Mouse (Mus musculus): ENCODE data around the gene Rapgef3. TPM values are rescaled to one million over a fixed set of nuclear protein-coding genes. Genes with fewer than 3 reads are reported as not detected.

Rapgef3 gene
- polyA plus RNA-seq, 1 experiment from 2014 or later = 20.8 TPM

- no peak overlapping the region for H3K9ac ChIP-seq (ENCODE audit: low read length)
- WGBS = 25% methylated on average over 6 of the region's 6 CpGs
- no peak for ATAC-seq (ENCODE audit: low read depth)
- no peak overlapping the region for H3K4me3 ChIP-seq (ENCODE audit: low read length)
- no peaks in the 10 kb centered on the region for H3K9me3 ChIP-seq (ENCODE audit: control insufficient read depth, low read length)
- no peak overlapping the region for H3K4me2 ChIP-seq (ENCODE audit: low read depth, low read length)
- H3K27me3 ChIP-seq (ENCODE audit: control insufficient read depth, insufficient read depth, low read depth, low read length) = no peaks in the 10 kb centered on the region
- no peaks in the 10 kb centered on the region for H3K36me3 ChIP-seq (ENCODE audit: control insufficient read depth, insufficient read depth, low read length)
- no peak overlapping the region for H3K27ac ChIP-seq (ENCODE audit: low read length)
- H3K4me1 ChIP-seq (replicated peaks; ENCODE audit: control insufficient read depth, insufficient read depth, low read length) = peaks cover 14% of the 10 kb centered on the region
Measured at GRCm38 (mm10) chr15:97754476-97754875, 13.3 kb downstream of the Rapgef3 start.

DNA sequence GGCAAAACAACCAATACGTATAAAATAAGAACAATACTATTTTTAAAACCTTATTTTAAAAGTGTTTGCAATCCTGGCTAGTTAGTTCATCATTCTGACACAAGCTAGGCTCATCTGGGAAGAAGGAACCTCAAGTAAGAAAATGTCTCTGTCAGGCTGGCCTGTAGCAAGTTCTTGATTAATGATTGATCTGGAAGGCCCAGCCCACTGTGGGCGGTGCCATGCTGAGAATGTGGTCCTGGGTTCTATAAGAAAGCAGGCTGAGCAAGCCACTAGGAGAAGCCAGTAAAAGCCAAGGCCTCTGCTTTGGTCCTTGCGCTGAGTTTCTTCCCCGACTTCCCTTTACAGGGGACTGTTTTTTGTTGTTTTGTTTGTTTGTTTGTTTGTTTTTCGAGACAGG is 15.3 kb downstream of the Rapgef3 start:
- H3K27ac ChIP-seq (ENCODE audit: low read length) = no peak overlapping the region
- H3K4me2 ChIP-seq (ENCODE audit: low read depth, low read length) = no peak overlapping the region
- H3K9ac ChIP-seq (ENCODE audit: low read length) = no peak overlapping the region
- peaks cover 14% of the 10 kb centered on the region for H3K4me1 ChIP-seq (replicated peaks; ENCODE audit: control insufficient read depth, insufficient read depth, low read length)
- WGBS = 83% methylated on average over 5 of the region's 5 CpGs
- no peaks in the 10 kb centered on the region for H3K36me3 ChIP-seq (ENCODE audit: control insufficient read depth, insufficient read depth, low read length)
- no peak for ATAC-seq (ENCODE audit: low read depth)
- no peak overlapping the region for H3K4me3 ChIP-seq (ENCODE audit: low read length)
- no peaks in the 10 kb centered on the region for H3K27me3 ChIP-seq (ENCODE audit: control insufficient read depth, insufficient read depth, low read depth, low read length)
- no peaks in the 10 kb centered on the region for H3K9me3 ChIP-seq (ENCODE audit: control insufficient read depth, low read length)

DNA sequence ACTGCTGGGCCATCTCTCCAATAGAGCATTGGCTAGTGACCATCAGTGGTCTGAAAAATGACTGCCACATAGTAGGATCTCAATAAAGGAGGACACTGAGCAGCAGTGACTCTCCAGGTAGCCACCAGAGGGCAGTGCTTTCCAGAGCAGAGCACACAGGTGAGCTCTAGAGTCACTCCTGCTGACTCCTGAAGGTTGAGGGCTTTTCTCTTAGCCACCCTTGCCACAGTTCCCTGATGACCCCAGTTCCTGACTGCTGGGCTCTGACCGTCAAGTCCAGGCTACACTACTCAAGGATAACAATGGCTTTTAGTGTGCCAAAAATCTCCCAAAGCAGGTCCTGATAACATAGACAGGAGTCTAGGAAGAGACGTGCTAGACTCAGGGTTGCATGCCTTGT is 16.1 kb downstream of the Rapgef3 start:
- Histone ChIP-seq H3K9me3 (ENCODE audit: control insufficient read depth, low read length) (no peaks in the 10 kb centered on the region), H3K27ac (ENCODE audit: low read length) (no peak overlapping the region; the same call in 1 of the 2 replicates), H3K9ac (ENCODE audit: low read length) (no peak overlapping the region), H3K4me1 (replicated peaks; ENCODE audit: control insufficient read depth, insufficient read depth, low read length) (peaks cover 14% of the 10 kb centered on the region), H3K4me2 (ENCODE audit: low read depth, low read length) (no peak overlapping the region), H3K27me3 (ENCODE audit: control insufficient read depth, insufficient read depth, low read depth, low read length) (no peaks in the 10 kb centered on the region), H3K36me3 (ENCODE audit: control insufficient read depth, insufficient read depth, low read length) (peaks cover 1% of the 10 kb centered on the region; the same call in 1 of the 2 replicates), H3K4me3 (ENCODE audit: low read length) (no peak overlapping the region)
- ATAC-seq (ENCODE audit: low read depth) = no peak
- WGBS = 60% methylated on average over 2 of the region's 2 CpGs

GRCm38 (mm10) chr15:97750697-97751096 is 17.1 kb downstream of the Rapgef3 start:
- Histone ChIP-seq H3K27me3 (ENCODE audit: control insufficient read depth, insufficient read depth, low read depth, low read length) (no peaks in the 10 kb centered on the region), H3K36me3 (ENCODE audit: control insufficient read depth, insufficient read depth, low read length) (peaks cover 3% of the 10 kb centered on the region; the same call in 1 of the 2 replicates), H3K27ac (ENCODE audit: low read length) (peak overlapping the region; percentile 33), H3K9ac (ENCODE audit: low read length) (peak overlapping the region; percentile 8), H3K9me3 (ENCODE audit: control insufficient read depth, low read length) (no peaks in the 10 kb centered on the region), H3K4me3 (ENCODE audit: low read length) (no peak overlapping the region), H3K4me2 (ENCODE audit: low read depth, low read length) (peak overlapping the region; percentile 29), H3K4me1 (replicated peaks; ENCODE audit: control insufficient read depth, insufficient read depth, low read length) (peaks cover 14% of the 10 kb centered on the region)
- peak; percentile 96 for ATAC-seq (ENCODE audit: low read depth)
- WGBS = 5% methylated on average over 12 of the region's 12 CpGs

DNA sequence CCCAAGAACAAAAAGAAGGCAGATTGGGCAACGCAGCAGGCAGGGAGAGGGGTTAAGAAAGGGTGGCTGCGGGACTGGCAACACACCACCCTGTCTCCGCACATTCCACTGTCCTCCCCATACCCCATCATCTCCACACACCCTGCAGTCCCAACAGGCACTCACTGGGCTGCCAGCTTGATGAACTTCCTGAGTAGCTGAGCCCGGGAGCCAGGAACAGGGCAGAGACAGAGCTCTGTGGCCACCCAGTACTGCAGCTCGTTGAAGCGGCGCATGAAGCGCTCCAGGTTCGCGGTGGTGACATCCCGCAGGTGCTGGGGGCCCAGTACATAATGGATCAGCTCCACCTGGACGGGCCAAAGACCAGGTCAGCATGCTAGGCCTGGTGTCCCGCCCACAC is 17.9 kb downstream of the Rapgef3 start:
- no peak overlapping the region for H3K4me2 ChIP-seq (ENCODE audit: low read depth, low read length)
- 77% methylated on average over 13 of the region's 13 CpGs for WGBS
- H3K27me3 ChIP-seq (ENCODE audit: control insufficient read depth, insufficient read depth, low read depth, low read length) = no peaks in the 10 kb centered on the region
- H3K27ac ChIP-seq (ENCODE audit: low read length) = peak overlapping the region; percentile 33
- H3K4me1 ChIP-seq (replicated peaks; ENCODE audit: control insufficient read depth, insufficient read depth, low read length) = peaks cover 14% of the 10 kb centered on the region
- H3K4me3 ChIP-seq (ENCODE audit: low read length) = no peak overlapping the region
- H3K9me3 ChIP-seq (ENCODE audit: control insufficient read depth, low read length) = no peaks in the 10 kb centered on the region
- peaks cover 3% of the 10 kb centered on the region; the same call in 1 of the 2 replicates for H3K36me3 ChIP-seq (ENCODE audit: control insufficient read depth, insufficient read depth, low read length)
- peak overlapping the region; percentile 8; the same call in 1 of the 2 replicates for H3K9ac ChIP-seq (ENCODE audit: low read length)
- ATAC-seq (ENCODE audit: low read depth) = no peak

DNA sequence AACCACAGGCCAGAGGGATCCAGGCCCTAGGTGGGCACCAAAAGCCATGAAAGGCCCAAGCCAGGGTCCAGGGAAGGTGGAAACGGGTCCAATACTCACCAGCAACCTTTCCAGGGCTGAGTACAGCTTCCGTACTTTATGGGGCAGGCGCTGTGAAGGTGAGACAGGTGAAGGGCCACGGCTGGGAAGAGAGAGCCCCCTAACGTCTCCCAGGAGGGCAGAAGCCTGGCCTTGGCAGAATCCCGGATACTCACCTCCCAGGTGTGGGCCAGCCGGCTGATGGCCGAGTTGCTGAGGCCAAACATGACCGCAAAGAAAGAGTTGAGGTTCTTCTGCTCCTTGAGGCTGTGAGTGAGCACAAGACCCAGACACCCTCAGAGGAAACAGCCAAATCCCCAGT is 18.4 kb downstream of the Rapgef3 start:
- H3K27me3 ChIP-seq (ENCODE audit: control insufficient read depth, insufficient read depth, low read depth, low read length) = no peaks in the 10 kb centered on the region
- H3K9ac ChIP-seq (ENCODE audit: low read length) = no peak overlapping the region; the same call in 1 of the 2 replicates
- H3K27ac ChIP-seq (ENCODE audit: low read length) = no peak overlapping the region
- no peak overlapping the region for H3K4me3 ChIP-seq (ENCODE audit: low read length)
- peaks cover 3% of the 10 kb centered on the region; the same call in 1 of the 2 replicates for H3K36me3 ChIP-seq (ENCODE audit: control insufficient read depth, insufficient read depth, low read length)
- H3K9me3 ChIP-seq (ENCODE audit: control insufficient read depth, low read length) = no peaks in the 10 kb centered on the region
- H3K4me1 ChIP-seq (replicated peaks; ENCODE audit: control insufficient read depth, insufficient read depth, low read length) = peaks cover 14% of the 10 kb centered on the region
- WGBS = 89% methylated on average over 9 of the region's 9 CpGs
- no peak overlapping the region for H3K4me2 ChIP-seq (ENCODE audit: low read depth, low read length)
- ATAC-seq (ENCODE audit: low read depth) = no peak

DNA sequence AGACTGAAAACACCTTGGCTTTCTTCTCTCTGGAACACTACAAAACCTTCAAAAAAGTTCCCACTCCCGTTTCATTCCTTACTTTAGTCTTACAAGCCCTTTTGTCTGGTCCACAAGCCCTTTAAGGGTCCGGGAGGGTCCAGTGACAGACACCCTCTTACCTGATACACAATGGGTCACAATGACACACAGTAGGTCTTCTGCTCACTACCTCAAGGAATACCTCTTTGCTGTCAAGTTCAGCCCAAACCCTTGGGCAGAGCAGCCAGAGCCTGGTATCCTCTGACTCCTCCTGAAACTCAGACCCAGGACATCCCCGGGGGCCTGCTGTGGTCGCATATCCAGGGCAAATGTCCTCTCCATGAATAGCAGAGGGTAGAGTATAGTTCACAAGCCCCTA is 18.8 kb downstream of the Rapgef3 start:
- peaks cover 14% of the 10 kb centered on the region for H3K4me1 ChIP-seq (replicated peaks; ENCODE audit: control insufficient read depth, insufficient read depth, low read length)
- no peaks in the 10 kb centered on the region for H3K27me3 ChIP-seq (ENCODE audit: control insufficient read depth, insufficient read depth, low read depth, low read length)
- peaks cover 3% of the 10 kb centered on the region; the same call in 1 of the 2 replicates for H3K36me3 ChIP-seq (ENCODE audit: control insufficient read depth, insufficient read depth, low read length)
- no peak for ATAC-seq (ENCODE audit: low read depth)
- 91% methylated on average over 4 of the region's 4 CpGs for WGBS
- H3K4me3 ChIP-seq (ENCODE audit: low read length) = no peak overlapping the region
- no peak overlapping the region for H3K9ac ChIP-seq (ENCODE audit: low read length)
- H3K4me2 ChIP-seq (ENCODE audit: low read depth, low read length) = no peak overlapping the region
- H3K9me3 ChIP-seq (ENCODE audit: control insufficient read depth, low read length) = no peaks in the 10 kb centered on the region
- H3K27ac ChIP-seq (ENCODE audit: low read length) = no peak overlapping the region

GRCm38 (mm10) chr15:97748309-97748708 is 19.5 kb downstream of the Rapgef3 start:
- Histone ChIP-seq H3K27ac (ENCODE audit: low read length) (no peak overlapping the region), H3K4me3 (ENCODE audit: low read length) (no peak overlapping the region), H3K27me3 (ENCODE audit: control insufficient read depth, insufficient read depth, low read depth, low read length) (no peaks in the 10 kb centered on the region), H3K36me3 (ENCODE audit: control insufficient read depth, insufficient read depth, low read length) (peaks cover 3% of the 10 kb centered on the region; the same call in 1 of the 2 replicates), H3K9me3 (ENCODE audit: control insufficient read depth, low read length) (no peaks in the 10 kb centered on the region), H3K4me1 (replicated peaks; ENCODE audit: control insufficient read depth, insufficient read depth, low read length) (peaks cover 14% of the 10 kb centered on the region), H3K9ac (ENCODE audit: low read length) (no peak overlapping the region), H3K4me2 (ENCODE audit: low read depth, low read length) (no peak overlapping the region)
- ATAC-seq (ENCODE audit: low read depth) = no peak
- 58% methylated on average over 10 of the region's 10 CpGs for WGBS

DNA sequence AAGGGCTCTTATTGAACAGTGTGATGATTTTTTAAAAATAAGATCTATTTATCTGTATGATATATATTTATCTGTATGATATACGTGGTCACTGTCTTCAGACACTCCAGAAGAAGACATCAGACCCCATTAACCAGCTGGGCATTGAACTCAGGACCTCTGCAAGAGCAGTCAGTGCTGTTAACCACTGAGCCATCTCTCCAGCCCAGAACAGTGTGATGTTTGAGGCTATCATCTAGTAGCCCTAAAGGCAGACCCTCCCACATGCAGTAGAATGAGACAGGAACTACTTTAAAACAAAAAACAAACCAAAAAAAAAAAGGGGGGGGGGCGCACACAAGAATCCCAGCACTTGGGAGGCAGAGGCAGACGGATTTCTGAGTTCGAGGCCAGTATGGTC is 20.3 kb downstream of the Rapgef3 start:
- H3K4me2 ChIP-seq (ENCODE audit: low read depth, low read length) = no peak overlapping the region
- ATAC-seq (ENCODE audit: low read depth) = no peak
- WGBS = 82% methylated on average over 4 of the region's 4 CpGs
- peaks cover 3% of the 10 kb centered on the region; the same call in 1 of the 2 replicates for H3K36me3 ChIP-seq (ENCODE audit: control insufficient read depth, insufficient read depth, low read length)
- no peaks in the 10 kb centered on the region for H3K27me3 ChIP-seq (ENCODE audit: control insufficient read depth, insufficient read depth, low read depth, low read length)
- no peak overlapping the region for H3K27ac ChIP-seq (ENCODE audit: low read length)
- H3K9ac ChIP-seq (ENCODE audit: low read length) = no peak overlapping the region
- peaks cover 14% of the 10 kb centered on the region for H3K4me1 ChIP-seq (replicated peaks; ENCODE audit: control insufficient read depth, insufficient read depth, low read length)
- H3K9me3 ChIP-seq (ENCODE audit: control insufficient read depth, low read length) = no peaks in the 10 kb centered on the region
- no peak overlapping the region for H3K4me3 ChIP-seq (ENCODE audit: low read length)

DNA sequence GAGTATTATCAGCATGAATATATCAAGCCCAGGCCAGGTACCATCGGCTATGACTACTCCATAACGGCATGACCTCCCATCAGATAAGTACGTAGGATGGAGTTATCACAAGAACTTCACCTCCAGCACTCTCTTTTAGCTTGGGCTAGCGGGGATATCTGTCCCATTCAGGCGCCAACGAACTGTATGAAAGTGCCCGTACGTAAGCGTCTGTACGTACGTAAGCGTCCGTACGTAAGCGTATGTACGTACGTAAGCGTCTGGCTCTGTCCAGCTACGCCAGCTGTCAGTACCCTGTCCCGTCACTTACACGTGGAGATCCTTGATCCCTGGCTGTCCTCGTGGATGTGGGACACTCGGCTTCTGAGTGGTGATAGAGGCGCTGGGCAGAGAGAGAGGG is 21.0 kb downstream of the Rapgef3 start:
- H3K9me3 ChIP-seq (ENCODE audit: control insufficient read depth, low read length) = no peaks in the 10 kb centered on the region
- no peak overlapping the region for H3K4me3 ChIP-seq (ENCODE audit: low read length)
- peaks cover 14% of the 10 kb centered on the region for H3K4me1 ChIP-seq (replicated peaks; ENCODE audit: control insufficient read depth, insufficient read depth, low read length)
- 87% methylated on average over 24 of the region's 24 CpGs for WGBS
- H3K27me3 ChIP-seq (ENCODE audit: control insufficient read depth, insufficient read depth, low read depth, low read length) = no peaks in the 10 kb centered on the region
- H3K4me2 ChIP-seq (ENCODE audit: low read depth, low read length) = no peak overlapping the region
- H3K36me3 ChIP-seq (ENCODE audit: control insufficient read depth, insufficient read depth, low read length) = peaks cover 3% of the 10 kb centered on the region; the same call in 1 of the 2 replicates
- ATAC-seq (ENCODE audit: low read depth) = no peak
- H3K9ac ChIP-seq (ENCODE audit: low read length) = no peak overlapping the region
- no peak overlapping the region for H3K27ac ChIP-seq (ENCODE audit: low read length)

All from lung, embryonic 16.5 days (tissue).